Mouse (Mus musculus) retina, postnatal 1 day (tissue): ENCODE data around the gene Golga2.
A peak's percentile ranks its signal among the peaks of the same experiment; 100 is the strongest.

Source experiments
- DNase-seq: peaks from one replicate; pipeline ENCODE4 v3.0.0-alpha.2; 2012

Golga2 gene

GRCm38 (mm10) chr2:32318709-32319585 is 31.8 kb downstream of the Golga2 start:
- no peak for DNase-seq

- DNase-seq, result no peak
Measured at GRCm38 (mm10) chr2:32319586-32320580, 32.7 kb downstream of the Golga2 start.

GRCm38 (mm10) chr2:32320721-32321120 is 33.5 kb downstream of the Golga2 start:
- DNase-seq, result no peak

- DNase-seq, result no peak
Measured at GRCm38 (mm10) chr2:32321591-32322298, 34.6 kb downstream of the Golga2 start.

- DNase-seq, result peak; percentile 50
Measured at GRCm38 (mm10) chr2:32322754-32323741, 35.9 kb downstream of the Golga2 start.

DNA sequence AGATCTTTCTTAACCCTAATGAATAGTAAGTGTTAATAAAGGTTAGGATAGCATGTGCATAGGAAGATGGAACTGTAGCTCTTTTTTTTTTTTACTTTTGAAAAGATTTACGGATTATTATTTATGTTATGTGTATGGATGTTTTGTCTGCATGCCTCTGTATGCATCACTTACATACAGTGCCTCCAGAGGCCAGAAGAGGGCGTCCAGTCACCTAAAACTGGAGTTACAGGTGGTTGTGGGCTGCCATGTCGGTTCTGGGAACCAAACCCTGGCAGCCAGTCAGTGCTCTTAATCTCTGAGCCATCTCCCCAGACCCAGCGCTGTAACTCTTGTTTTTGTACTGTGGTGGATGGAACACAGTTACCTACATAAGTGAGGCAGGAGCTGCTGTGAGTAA is 37.1 kb downstream of the Golga2 start:
- no peak for DNase-seq

- no peak for DNase-seq
Measured at GRCm38 (mm10) chr2:32325342-32325741, 38.2 kb downstream of the Golga2 start.

DNA sequence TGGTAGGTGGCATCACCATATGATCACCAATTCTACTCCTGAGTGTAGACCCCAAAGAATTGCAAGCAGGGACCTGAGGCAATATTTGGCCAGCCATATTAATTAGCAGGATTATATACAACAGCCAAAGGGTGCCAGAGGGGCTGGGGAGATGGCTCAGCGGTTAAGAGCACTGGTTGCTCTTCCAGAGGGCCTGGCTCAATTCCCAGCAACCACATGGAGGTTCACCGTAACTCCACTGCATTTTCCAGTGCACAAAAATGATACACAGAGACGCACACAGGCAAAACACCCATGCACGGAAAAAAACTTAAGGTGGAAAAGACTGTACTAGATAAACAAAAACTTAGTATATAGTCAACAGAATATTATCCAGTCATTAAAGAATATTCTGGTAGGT is 40.0 kb downstream of the Golga2 start:
- no peak for DNase-seq

DNA sequence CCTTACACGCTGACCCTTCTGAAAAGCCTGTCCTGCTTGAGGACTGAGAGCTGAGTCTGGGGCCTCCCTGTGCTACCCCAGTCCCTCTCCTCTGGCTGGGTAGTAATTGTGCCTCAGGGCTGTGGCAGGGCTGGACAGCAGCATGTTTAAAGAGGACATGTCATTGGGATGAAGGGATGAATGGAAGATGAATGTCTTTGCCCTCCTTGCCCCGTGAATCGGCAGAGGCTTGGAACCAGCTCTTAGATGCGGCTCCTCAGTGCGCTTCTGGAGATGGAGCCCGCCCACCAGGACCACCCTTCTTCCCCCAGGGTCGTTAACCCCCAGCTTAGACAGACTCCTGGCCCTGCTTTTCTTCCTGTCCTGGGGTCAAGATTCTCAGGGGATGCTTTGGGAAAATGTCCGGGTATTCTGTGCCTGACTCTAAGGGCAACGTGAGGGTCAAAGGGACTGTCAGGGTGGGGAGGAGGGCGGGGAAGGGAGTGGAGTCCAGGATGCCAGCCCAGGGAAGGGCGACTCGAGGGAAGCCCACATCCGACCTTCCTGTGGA is 41.8 kb downstream of the Golga2 start:
- DNase-seq, result no peak

DNA sequence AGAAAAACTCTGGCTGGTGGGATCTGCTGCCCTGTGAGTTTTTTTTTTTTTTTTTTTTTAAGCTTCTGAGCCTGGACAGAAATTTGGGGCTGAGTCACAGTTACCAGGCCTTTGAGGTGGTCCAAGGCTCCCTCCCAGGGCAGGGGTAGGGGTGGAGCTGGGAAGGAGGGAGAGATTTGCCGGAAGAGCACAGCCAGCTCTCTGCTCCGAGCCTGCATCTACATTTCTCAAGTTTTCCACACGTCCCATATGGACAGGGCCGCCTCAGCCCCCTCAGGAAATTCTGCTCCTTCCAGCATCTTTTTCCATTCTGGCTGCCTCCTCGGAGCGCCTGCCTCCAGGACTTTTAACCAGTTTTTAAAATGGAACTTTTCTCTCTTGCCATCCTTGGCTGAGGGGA is 42.3 kb downstream of the Golga2 start:
- no peak for DNase-seq

GRCm38 (mm10) chr2:32332159-32332558 is 45.0 kb downstream of the Golga2 start:
- no peak for DNase-seq

- DNase-seq, result no peak
Measured at GRCm38 (mm10) chr2:32335888-32336287, 48.7 kb downstream of the Golga2 start.

- no peak for DNase-seq
Measured at GRCm38 (mm10) chr2:32339912-32340642, 52.9 kb downstream of the Golga2 start.

DNA sequence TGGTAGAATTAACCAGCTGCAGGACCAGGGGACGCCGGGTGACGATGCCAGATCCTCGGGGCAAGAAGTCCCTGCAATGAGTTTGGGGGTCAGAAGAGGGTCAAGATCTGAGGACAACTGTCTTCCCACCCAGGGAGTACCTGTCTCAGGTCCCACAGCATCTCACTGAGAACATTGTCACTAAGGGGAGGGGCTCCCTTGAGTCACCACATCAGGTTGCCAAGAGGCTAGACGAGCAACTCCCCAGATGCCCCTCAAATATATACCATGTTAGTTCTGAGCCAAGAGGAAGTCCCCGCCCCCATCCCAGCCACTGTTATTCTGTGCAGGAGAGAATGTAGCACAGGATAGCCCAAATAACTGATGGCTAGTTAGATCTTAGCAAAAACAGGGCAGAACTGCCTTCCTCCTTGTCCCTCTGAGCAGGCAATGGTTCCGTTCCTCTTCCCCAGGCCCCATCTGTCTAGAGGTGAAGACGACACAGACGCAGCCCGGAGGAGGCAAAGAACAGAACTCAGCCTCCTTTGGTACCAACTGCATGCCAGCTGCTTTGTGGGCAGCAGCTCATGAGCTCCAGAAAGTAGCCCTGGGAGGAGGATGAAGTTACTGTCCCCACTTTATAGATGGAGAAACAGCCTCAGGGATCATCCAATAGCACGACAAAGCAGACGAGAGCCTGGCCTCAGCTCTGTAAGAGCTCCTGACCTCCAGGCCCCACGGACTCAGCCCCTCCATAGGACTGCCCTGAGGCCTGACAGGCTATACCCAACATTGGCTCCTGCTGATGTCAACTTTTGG is 53.9 kb downstream of the Golga2 start:
- no peak for DNase-seq

GRCm38 (mm10) chr2:32341634-32341939 is 54.4 kb downstream of the Golga2 start:
- no peak for DNase-seq

DNA sequence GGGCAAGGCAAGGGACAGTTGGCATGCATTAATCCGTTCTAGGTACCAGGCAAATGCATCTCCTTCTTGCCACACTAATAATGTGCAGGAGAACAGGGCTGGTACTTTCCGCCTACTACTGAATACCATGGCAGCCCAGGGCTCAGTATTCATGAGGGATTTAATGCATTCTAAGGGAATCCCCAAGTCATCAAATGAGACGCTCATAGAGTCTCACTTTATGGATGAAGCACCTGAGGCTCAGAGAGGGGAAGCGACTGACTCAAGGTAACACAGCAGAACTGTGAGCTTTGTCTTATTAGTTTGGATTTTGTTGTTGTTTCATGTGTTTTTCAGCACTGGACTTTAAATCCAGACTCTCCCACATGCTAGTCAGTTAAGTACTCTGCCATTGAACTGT is 54.9 kb downstream of the Golga2 start:
- no peak for DNase-seq

DNA sequence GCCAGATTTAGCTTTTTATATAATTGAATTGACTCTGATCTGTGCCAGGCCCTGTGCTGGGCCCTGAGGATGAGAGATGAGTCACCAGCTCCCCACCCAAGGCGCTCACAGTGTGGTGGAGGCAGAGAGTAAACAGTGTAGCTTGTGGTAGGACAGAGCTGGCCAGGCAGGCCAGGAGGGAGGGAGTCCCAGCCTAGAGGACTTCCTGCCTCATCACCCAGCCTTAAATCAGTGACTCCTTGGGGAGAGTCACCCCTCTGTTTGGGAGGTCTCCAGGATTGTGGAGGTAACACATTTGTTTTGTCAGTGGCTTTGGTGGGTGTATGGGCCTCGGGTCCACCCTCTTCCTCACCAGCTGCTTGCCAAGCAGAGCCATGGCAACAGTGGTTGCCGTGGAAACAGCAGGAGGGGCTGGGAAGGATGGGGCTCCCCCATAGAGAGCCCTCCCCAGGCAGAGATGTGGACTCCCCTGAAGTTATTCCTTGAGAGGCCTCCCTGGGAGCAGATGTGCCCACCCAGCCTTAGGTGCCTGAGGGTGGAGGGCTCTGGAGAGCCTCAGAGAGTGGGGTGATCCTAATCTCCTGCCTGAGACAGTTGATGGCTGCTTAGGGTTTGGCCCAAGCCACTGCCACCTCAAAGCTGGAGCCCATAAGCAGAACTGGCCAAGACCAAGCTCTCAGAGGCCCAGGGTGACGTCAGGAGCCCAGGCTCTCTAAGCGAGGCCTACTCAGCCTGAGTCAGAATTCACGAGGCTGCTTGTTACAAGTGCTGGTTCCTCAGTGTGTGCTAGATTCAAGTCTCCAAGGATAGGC is 55.6 kb downstream of the Golga2 start:
- no peak for DNase-seq

DNA sequence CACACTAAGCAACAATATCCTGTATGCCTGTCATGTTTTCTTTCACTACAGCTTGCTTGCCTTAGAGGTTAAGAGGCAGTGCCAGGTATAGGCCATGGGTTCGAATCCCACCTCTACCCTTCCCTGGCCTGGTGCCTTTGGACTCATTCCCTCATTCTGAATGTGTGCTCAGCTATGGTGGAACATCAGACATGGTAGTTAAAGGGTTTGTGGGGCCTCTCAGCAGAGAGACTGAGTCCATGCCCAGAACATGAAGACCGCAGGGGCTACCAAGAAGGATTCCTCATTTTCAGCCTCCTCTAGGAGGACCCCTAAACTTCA is 56.1 kb downstream of the Golga2 start:
- DNase-seq, result no peak

GRCm38 (mm10) chr2:32344056-32344455 is 56.9 kb downstream of the Golga2 start:
- no peak for DNase-seq
